Mouse (Mus musculus) olfactory bulb, adult 2 months (tissue): ENCODE results near the gene Gm45753. TPM values are rescaled to one million over a fixed set of nuclear protein-coding genes. Genes with fewer than 3 reads are reported as not detected.

ENCODE experiments used
- H3K27ac ChIP-seq: fragments of 200-500 bp; 2 replicates; pipeline ENCODE4 v1.5.1; 2012; ENCODE audit warnings: low read depth, low read length; ENCODE audit not compliant: insufficient read depth
- H3K4me1 ChIP-seq: fragments of 200-500 bp; 2 replicates; pipeline ENCODE4 v1.6.1; 2012; ENCODE audit warnings: low read length; ENCODE audit not compliant: control insufficient read depth, insufficient read depth
- H3K4me3 ChIP-seq: fragments of 200-500 bp; 2 replicates; pipeline ENCODE4 v1.5.1; 2012; ENCODE audit warnings: mild to moderate bottlenecking, low read depth, low read length, moderate library complexity; ENCODE audit not compliant: insufficient read depth
- CTCF ChIP-seq: fragments of 200-500 bp; IDR thresholded peaks from 2 replicates; pipeline ENCODE4 v1.5.1; 2012; ENCODE audit warnings: low read depth, mild to moderate bottlenecking, low read length, moderate library complexity; ENCODE audit not compliant: insufficient read depth
- POLR2A ChIP-seq: fragments of 200-500 bp; IDR thresholded peaks from 2 replicates; pipeline ENCODE4 v1.6.1; 2012; ENCODE audit warnings: mild to moderate bottlenecking, low read depth, low read length, moderate library complexity; ENCODE audit not compliant: insufficient read depth
- WGBS: fragments of 180-500 bp; shearing (Covaris S2); methylation state at CpG from one replicate; pipeline ENCODE4 v1.1.7; 2018; 5-methylcytosine and 5-hydroxymethylcytosine counted together
- polyA plus RNA-seq: library from polyadenylated mRNA; stranded (reverse); fragments of >200 nt; gene quantifications from 2 replicates; pipeline ENCODE4 v1.2.4, GENCODE M21; 2012; ENCODE audit warnings: low replicate concordance; ENCODE audit not compliant: missing spikeins, insufficient read depth, insufficient read length

Gm45753 gene
- polyA plus RNA-seq, 1 experiment = not detected

- Histone ChIP-seq H3K27ac (no peak within 1 kb of the TSS), H3K4me3 (no peak within 1 kb of the TSS), H3K4me1 (no peaks in the 10 kb centered on the region)
- WGBS = 92% methylated on average over 7 of the region's 7 CpGs
- TF ChIP-seq POLR2A = no peak
- no peak for TF ChIP-seq CTCF
These were observed 13.6 kb downstream of the Gm45753 start, which contains the start of gene Klkb1 for GRCm38 (mm10) chr8:45294687-45295086. Klkb1 (minus strand) TSS chr8:45294859.

GRCm38 (mm10) chr8:45291790-45292189 is 16.5 kb downstream of the Gm45753 start:
- TF ChIP-seq POLR2A (no peak), CTCF (no peak)
- no peaks in the 10 kb centered on the region for H3K4me1 ChIP-seq
- 76% methylated on average over 2 of the region's 2 CpGs for WGBS

GRCm38 (mm10) chr8:45281630-45282029 is 26.6 kb downstream of the Gm45753 start:
- H3K4me3 ChIP-seq = no peak overlapping the region
- no peak for TF ChIP-seq CTCF
- TF ChIP-seq POLR2A = no peak
- 78% methylated on average over 8 of the region's 8 CpGs for WGBS
- H3K27ac ChIP-seq = no peak overlapping the region
- H3K4me1 ChIP-seq = no peaks in the 10 kb centered on the region

More at GRCm38 (mm10) chr8:45291790-45292189, 16.5 kb downstream of the Gm45753 start:
- Histone ChIP-seq H3K4me3 (no peak overlapping the region), H3K27ac (no peak overlapping the region)

GRCm38 (mm10) chr8:45277453-45277852 is 30.8 kb downstream of the Gm45753 start:
- 81% methylated on average over 3 of the region's 3 CpGs for WGBS
- no peaks in the 10 kb centered on the region for H3K4me1 ChIP-seq
- H3K27ac ChIP-seq = no peak overlapping the region
- TF ChIP-seq POLR2A (no peak), CTCF (no peak)
- H3K4me3 ChIP-seq = no peak overlapping the region

GRCm38 (mm10) chr8:45274317-45274716 is 33.9 kb downstream of the Gm45753 start:
- no peak overlapping the region for H3K27ac ChIP-seq
- H3K4me1 ChIP-seq = no peaks in the 10 kb centered on the region
- no peak overlapping the region for H3K4me3 ChIP-seq
- 91% methylated on average over 4 of the region's 4 CpGs for WGBS
- TF ChIP-seq POLR2A = no peak
- TF ChIP-seq CTCF = no peak

GRCm38 (mm10) chr8:45269056-45269455 is 39.2 kb downstream of the Gm45753 start:
- no peak for TF ChIP-seq CTCF
- no peak for TF ChIP-seq POLR2A
- Histone ChIP-seq H3K4me3 (no peak overlapping the region), H3K4me1 (no peaks in the 10 kb centered on the region), H3K27ac (no peak overlapping the region)

- no peak overlapping the region for H3K4me3 ChIP-seq
- no peak overlapping the region for H3K27ac ChIP-seq
- no peak for TF ChIP-seq CTCF
- no peaks in the 10 kb centered on the region for H3K4me1 ChIP-seq
These were observed 39.8 kb downstream of the Gm45753 start for GRCm38 (mm10) chr8:45268485-45268884.

- no peak overlapping the region for H3K27ac ChIP-seq
- no peak for TF ChIP-seq CTCF
- no peak for TF ChIP-seq POLR2A
These were observed 40.5 kb downstream of the Gm45753 start for GRCm38 (mm10) chr8:45267611-45268391.

GRCm38 (mm10) chr8:45266993-45267392 is 41.3 kb downstream of the Gm45753 start:
- 46% methylated on average over 8 of the region's 8 CpGs for WGBS
- Histone ChIP-seq H3K27ac (no peak overlapping the region), H3K4me3 (no peak overlapping the region), H3K4me1 (no peaks in the 10 kb centered on the region)
- TF ChIP-seq CTCF = no peak
- no peak for TF ChIP-seq POLR2A

More at GRCm38 (mm10) chr8:45267611-45268391, 40.5 kb downstream of the Gm45753 start:
- no peaks in the 10 kb centered on the region for H3K4me1 ChIP-seq
- no peak overlapping the region for H3K4me3 ChIP-seq
- WGBS = 69% methylated on average over 4 of the region's 4 CpGs
